Mouse (Mus musculus) embryonic fibroblast, embryonic 13.5 days (primary cell): ENCODE results near the gene Lzts2. TPM values are rescaled to one million over a fixed set of nuclear protein-coding genes. Genes with fewer than 3 reads are reported as not detected.

Experiments used
- H3K27ac ChIP-seq: 2 replicates; pipeline ENCODE4 v1.5.1; 2012; ENCODE audit warnings: low read length, control low read depth, inconsistent platforms; ENCODE audit not compliant: insufficient read depth
- H3K4me1 ChIP-seq: 2 replicates; pipeline ENCODE4 v1.6.1; 2011; ENCODE audit warnings: low read length; ENCODE audit not compliant: control insufficient read depth, insufficient read depth
- H3K4me3 ChIP-seq: 2 replicates; pipeline ENCODE4 v1.5.1; 2011; ENCODE audit warnings: mild to moderate bottlenecking, control low read depth, low read length; ENCODE audit not compliant: insufficient read depth
- CTCF ChIP-seq: IDR thresholded peaks from 2 replicates; pipeline ENCODE4 v1.5.1; 2011; ENCODE audit warnings: mild to moderate bottlenecking, control low read depth, low read length, moderate library complexity, borderline replicate concordance; ENCODE audit not compliant: insufficient read depth
- POLR2A ChIP-seq: IDR thresholded peaks from 2 replicates; pipeline ENCODE4 v1.6.1; 2011; ENCODE audit warnings: low read depth, mild to moderate bottlenecking, control low read depth, low read length, moderate library complexity
- polyA plus RNA-seq: library from polyadenylated mRNA; stranded (reverse); fragments of >200 nt; gene quantifications from 2 replicates; pipeline ENCODE4 v1.2.4, GENCODE M21; 2011; ENCODE audit warnings: low read depth; ENCODE audit not compliant: missing spikeins, insufficient read length

Gene Lzts2
- polyA plus RNA-seq, 1 experiment, result 54.1 TPM

DNA sequence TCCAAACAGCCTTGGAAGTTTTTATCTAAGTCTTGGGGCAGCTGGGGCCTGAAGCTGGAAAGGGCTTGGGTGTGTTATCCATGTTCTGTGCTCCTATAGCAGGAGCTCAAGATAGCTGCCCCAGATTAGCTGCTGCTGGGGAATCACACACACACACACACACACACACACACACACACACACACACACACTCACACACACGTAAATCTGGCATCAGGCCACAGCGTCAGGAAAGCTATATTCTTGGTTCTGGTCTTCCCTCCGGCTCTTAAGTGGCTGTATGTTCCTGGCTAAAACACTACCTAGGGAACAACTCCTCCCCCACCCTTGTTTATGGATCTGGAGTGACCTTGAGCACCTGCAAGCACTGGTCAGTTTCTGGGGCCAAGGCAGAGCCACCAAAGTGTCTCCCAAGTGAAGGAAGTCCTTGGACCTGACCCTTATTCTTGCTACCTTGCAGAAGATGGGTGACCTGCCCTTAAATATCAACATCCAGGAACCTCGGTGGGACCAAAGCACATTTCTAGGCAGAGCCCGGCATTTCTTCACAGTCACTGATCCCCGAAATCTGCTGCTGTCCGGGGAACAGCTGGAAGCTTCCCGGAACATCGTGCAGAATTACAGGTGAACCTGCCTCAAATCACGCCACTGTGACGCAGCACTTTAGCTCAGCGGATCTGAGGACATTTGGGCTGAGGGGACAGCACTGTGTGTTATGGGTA, 34.6 kb downstream of the Lzts2 start:
- H3K4me1 ChIP-seq, result peaks cover 9% of the 10 kb centered on the region; the same call in 1 of the 2 replicates
- TF ChIP-seq CTCF (no peak), POLR2A (peak; percentile 23; the same call in 1 of the 2 replicates)
- H3K4me3 ChIP-seq, result peak overlapping the region; percentile 69
- H3K27ac ChIP-seq, result peak overlapping the region; percentile 98

DNA sequence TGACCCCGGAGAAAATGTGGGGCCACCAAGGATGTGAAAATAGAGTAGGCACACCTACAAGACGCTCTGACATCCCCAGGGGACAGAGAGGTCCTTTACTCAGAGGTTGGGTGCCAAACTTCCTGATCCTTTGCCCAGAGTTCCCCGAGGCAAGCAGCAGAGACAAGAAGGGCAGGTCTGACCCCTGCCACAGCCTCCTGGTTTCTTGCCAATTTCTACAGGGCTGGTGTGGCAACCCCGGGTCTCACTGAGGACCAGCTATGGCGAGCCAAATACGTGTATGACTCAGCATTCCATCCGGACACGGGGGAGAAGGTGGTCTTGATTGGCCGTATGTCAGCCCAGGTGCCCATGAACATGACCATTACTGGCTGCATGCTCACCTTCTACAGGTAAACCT, 35.3 kb downstream of the Lzts2 start:
- Histone ChIP-seq H3K4me1 (peaks cover 10% of the 10 kb centered on the region; the same call in 1 of the 2 replicates), H3K4me3 (no peak overlapping the region), H3K27ac (no peak overlapping the region)
- TF ChIP-seq POLR2A, result no peak
- no peak for TF ChIP-seq CTCF

DNA sequence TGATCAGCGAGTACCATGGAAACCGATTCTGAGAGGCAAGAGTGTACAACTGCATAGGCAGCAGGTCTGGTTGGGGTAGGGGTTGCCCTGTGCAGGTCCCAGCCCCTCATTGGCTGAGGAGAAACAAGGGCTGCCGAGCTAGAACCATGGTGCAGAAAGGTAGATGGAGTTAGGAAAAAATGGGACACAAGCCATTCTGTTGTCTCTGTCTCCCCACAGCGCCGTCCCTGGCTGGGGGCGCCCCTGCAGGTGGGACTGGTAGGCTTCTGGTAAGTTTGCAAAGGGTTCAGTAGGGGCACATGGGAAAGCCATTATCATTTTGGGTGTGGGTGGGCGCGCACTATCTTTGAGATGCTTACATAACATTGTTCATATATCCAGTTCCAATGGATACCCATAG, 39.2 kb downstream of the Lzts2 start:
- Histone ChIP-seq H3K27ac (no peak overlapping the region), H3K4me3 (no peak overlapping the region), H3K4me1 (peaks cover 21% of the 10 kb centered on the region)
- TF ChIP-seq POLR2A, result no peak
- no peak for TF ChIP-seq CTCF

DNA sequence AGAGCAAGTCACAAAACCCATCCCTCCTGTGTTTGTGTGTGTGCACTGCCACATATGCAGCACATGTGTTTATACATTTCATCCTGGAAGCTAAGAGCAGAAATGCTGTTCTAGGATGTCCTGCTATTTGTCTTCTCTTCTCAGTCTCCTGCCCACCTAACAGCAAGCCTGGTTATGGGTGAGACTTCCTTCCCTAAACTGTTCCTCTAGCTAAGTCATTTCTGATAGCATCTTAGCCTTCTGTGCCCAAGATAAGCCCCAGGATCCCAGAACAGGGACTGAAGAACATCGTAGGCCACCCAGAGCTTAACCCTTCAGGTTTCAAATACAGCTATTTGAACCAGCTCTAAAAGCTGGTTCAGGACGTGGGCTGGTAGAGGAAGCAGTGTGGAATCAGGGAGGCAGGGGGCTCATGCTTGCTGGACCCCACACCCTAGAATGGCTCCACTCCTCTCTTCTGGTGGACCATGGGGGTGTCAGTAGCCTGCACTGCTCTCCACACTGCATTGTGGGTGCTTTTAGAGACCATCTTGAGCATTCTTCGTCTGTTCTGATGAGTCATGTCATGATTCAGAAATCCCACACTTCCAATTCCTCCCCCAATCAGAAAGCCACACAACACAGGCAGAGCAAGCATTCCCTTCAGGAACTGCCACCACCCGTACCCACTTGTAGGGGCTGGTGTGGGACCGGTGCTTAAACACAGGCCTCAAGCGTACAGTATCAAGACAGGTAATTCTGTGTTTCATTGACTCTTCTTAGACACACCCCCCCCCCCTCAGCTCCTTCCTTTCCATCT, 40.9 kb downstream of the Lzts2 start:
- H3K4me1 ChIP-seq, result peaks cover 13% of the 10 kb centered on the region
- no peak overlapping the region for H3K4me3 ChIP-seq
- H3K27ac ChIP-seq, result peak overlapping the region; percentile 83
- peak; percentile 49; the same call in 1 of the 2 replicates for TF ChIP-seq POLR2A
- TF ChIP-seq CTCF, result no peak

DNA sequence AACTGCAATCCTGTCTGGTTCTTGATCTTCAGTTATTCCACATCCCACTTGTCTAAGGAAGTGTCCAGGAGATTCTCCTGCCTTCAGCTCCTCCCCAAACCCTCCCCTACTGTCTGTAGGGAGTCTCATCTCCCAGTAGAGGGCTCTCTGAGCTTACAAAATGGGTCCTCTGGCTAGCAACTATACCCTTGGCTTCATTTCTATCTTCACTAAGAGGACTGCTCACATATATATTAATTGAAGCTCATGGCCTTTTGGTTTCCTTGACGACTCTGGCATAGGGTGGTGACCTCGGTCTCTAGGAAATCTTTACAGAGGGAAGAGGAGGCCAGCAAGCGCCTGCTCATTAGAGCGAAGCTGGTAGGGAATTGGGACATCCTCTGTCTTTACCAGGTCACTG, 42.1 kb downstream of the Lzts2 start:
- Histone ChIP-seq H3K4me1 (peaks cover 13% of the 10 kb centered on the region), H3K27ac (peak overlapping the region; percentile 94)

DNA sequence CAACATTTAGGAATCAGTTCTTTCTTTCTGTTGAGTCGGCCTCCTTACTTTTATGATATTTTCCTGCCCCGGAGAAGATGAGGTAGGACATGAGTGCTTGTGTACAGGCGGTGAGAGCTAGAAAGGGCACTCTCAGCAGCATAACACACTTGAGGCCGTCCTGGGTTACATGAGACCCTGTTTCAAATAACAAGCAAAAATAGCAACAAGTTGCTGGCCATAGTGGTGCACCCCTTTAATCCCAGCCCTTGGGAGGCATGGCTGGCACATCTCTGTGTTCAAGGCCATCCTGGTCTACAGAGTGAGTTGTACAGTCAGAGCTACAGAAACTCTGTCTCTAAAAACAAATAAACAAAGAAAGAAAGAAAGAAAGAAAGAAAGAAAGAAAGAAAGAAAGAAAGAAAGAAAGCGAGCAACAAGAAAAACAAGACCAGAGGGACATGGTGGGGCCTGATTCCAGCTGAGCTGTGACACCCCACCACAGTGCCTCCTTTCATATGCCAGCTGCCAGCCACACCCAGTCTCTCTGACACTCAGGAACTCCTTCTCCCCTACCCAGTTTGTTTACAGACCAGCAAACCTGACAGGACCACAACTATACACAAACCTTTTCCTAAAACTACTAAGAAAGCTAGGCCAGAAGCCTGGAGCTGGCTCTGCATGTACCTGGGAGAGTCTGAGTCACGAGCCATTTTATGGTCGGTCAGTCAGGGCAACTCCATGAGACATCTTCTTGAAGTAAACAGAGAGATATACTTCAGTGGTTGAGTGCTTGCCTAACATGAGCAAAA, 42.9 kb downstream of the Lzts2 start:
- peak overlapping the region; percentile 94 for H3K27ac ChIP-seq
- TF ChIP-seq CTCF (no peak), POLR2A (no peak; the same call in 1 of the 2 replicates)
- H3K4me1 ChIP-seq, result peaks cover 13% of the 10 kb centered on the region
- H3K4me3 ChIP-seq, result no peak overlapping the region

More for the DNA sequence above, 42.1 kb downstream of the Lzts2 start:
- H3K4me3 ChIP-seq, result no peak overlapping the region
- TF ChIP-seq POLR2A, result no peak
- no peak for TF ChIP-seq CTCF

DNA sequence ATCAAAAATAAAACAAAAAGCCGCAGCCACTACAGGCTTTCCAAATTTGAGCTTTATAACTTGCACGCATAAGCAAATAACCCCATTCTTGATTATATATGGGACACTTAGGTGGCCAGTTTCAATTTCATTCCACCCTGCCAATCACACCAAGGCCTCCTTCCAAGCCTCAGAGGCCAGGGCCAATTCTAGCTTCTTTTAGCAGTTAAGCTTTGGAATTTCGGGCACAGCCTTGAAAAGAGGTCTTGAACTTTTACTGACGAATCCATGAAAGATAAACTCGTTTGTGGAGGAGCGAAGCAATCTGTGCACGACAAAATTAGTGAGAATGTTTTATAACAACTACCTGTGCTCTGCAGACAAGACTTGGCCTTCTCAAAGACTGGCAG, 43.5 kb downstream of the Lzts2 start:
- H3K27ac ChIP-seq, result peak overlapping the region; percentile 94
- no peak for TF ChIP-seq CTCF
- no peak; the same call in 1 of the 2 replicates for TF ChIP-seq POLR2A
- peak overlapping the region; percentile 30 for H3K4me3 ChIP-seq
- H3K4me1 ChIP-seq, result peaks cover 13% of the 10 kb centered on the region

DNA sequence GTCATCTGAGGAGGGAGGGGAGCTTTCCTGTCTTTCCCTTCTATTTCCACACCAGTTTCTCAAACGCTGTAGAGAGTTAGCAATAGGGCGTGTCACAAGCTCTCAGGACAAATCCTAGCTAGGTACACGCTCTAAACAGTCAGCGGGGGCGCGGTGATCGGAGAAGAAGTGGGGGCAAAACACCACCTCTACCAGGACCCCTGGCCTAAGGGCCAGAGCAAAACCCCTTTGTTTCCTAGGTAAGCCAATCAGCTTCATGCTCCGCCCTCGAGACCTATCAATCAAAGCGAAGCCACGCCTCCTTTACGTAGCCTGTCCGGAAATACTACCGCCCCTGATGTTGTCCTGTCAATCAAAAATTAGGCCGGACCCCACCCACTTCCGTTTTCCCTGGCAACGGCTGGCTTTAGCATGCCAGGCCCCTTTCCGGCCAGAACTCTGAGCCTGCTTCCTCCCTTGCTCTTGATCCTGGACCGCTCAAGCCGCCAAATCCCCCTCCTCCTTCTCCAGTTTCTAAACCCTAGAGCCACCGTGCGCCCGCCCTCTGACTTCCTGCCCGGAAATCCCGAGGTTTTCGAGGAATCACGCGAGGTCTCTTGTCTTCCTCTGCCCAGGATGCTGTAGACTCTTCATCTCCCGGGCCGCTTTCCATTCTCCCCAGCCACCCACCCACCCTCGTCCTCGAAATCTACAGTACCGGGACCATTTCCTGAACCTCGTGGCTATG, 44.1 kb downstream of the Lzts2 start:
- peak overlapping the region; percentile 94 for H3K27ac ChIP-seq
- TF ChIP-seq CTCF (no peak), POLR2A (peak; percentile 81)
- H3K4me3 ChIP-seq, result peak overlapping the region; percentile 80
- H3K4me1 ChIP-seq, result peaks cover 13% of the 10 kb centered on the region

DNA sequence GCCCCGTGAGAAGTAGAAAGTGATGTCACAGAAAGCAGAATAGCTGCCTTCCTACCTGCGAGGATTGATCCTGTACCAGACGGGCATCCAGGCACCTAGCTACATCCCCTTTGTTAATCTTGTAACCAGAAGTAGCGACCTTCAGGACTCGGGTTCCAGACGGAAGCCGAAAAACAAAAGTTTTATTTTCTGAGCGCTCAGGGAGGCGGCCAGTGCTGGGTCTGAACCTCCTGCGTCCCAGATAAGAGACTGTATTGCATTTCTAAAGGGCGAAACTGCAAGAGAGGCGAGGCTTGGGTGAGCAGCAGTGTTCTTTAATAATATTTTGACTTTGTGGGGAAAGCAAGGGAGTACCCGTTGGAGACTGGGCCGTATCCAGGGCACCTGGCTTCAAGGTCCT, 44.6 kb downstream of the Lzts2 start:
- Histone ChIP-seq H3K27ac (peak overlapping the region; percentile 94), H3K4me1 (peaks cover 13% of the 10 kb centered on the region), H3K4me3 (peak overlapping the region; percentile 80)
- no peak for TF ChIP-seq CTCF
- no peak for TF ChIP-seq POLR2A
